Mouse (Mus musculus): ENCODE data around the gene Sox13.

- no peak for TF ChIP-seq CTCF (conservative IDR thresholded peaks at IDR 0.05; ENCODE audit: low read length)
- no peak for TF ChIP-seq NANOG (IDR thresholded peaks at IDR 0.05; ENCODE audit: borderline replicate concordance, low read length)
Observed at GRCm38 (mm10) chr1:133409786-133410185, 14.4 kb downstream of the Sox13 start.

Measured in E14TG2a.4 (cell line).